Mouse (Mus musculus) left cerebral cortex, postnatal 14 days (tissue): ENCODE results near the gene Bdkrb2. TPM values are rescaled to one million over a fixed set of nuclear protein-coding genes. Genes with fewer than 3 reads are reported as not detected.

Source experiments
- DNase-seq, 2 experiments: peaks; one replicate each; pipeline ENCODE4 v3.0.0; 2021 to 2022; ENCODE audit warnings: low spot score in 2 of 2, mixed read lengths in 1 of 2
- intact Hi-C: fragments of 180-260 bp; cut with DNase I; formaldehyde crosslinking; loops from one replicate; pipeline ENCODE4 v1.15.1; 2025
- long read RNA-seq, 2 experiments: library from polyadenylated mRNA; stranded (forward); transcript quantifications; one replicate each; pipeline ENCODE4 v2.0.0; 2021
- total RNA-seq, 2 experiments: library from RNA; stranded (reverse); gene quantifications; 2 replicates each; pipeline ENCODE4 v1.2.3; 2021

The Bdkrb2 gene
- total RNA-seq = under 1 TPM; 0.19 to 0.64 TPM
- long read RNA-seq, experiment 1 = 0 reads
- long read RNA-seq, experiment 2 = 0 reads

- DNase-seq = no peak
- intact Hi-C loops = no loop called here
Measured at GRCm38 (mm10) chr12:105562936-105563680, at the start of gene Bdkrb2. Bdkrb2 (plus strand) TSS chr12:105563226.

- intact Hi-C loops = no loop called here
- DNase-seq = no peak
Measured at GRCm38 (mm10) chr12:105514111-105514510, 48.9 kb upstream of the Bdkrb2 start.

- intact Hi-C loops = no loop called here
- no peak for DNase-seq
Measured at GRCm38 (mm10) chr12:105517026-105517675, 45.9 kb upstream of the Bdkrb2 start.

DNA sequence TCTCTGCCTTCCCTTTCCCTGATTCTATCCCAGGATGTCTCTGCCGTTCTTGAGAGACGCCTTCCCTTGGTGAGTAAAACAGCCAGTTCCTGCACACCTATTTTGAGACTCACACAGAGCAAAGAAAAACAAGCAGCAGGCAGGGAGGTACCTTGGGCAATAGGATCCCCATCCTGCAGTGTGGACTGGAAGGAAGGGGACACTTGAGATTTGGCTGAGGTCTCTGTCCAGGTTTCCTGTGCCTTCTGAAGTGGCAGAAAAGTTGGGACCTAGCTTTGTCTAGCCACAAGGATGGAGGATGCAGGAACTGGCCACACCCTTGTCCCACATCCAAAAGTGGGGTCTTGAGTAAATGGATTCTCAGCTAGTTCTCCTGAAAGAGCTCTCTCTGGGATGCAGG lies 43.2 kb upstream of the Bdkrb2 start:
- DNase-seq = no peak
- intact Hi-C loops = no loop called here

GRCm38 (mm10) chr12:105521170-105521762 lies 41.8 kb upstream of the Bdkrb2 start:
- DNase-seq = peak; percentile 27 to 64
- intact Hi-C loops = no loop called here

DNA sequence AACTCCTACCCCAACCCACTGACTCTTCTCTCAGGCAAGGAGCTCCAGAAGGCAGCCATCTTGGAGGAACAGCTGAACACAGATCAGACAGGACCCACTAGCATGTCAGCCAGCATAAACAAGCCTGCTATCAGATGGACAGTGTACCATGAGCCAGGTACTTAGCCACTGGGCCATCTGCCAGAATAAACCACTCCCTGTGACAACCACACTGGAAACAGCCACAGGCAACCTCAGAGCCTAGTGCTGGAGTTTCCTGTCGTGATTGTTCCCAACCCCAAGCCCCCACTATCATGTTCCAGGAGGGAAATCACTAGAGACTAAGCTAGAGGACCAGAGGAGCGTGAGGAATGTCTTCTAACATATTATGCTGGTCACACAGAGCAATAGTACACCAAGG lies 39.3 kb upstream of the Bdkrb2 start:
- intact Hi-C loops = no loop called here

GRCm38 (mm10) chr12:105526186-105526585 lies 36.8 kb upstream of the Bdkrb2 start:
- no peak for DNase-seq
- intact Hi-C loops = no loop called here

More for the DNA sequence above, 39.3 kb upstream of the Bdkrb2 start:
- no peak for DNase-seq

- DNase-seq = peak; percentile 40 to 64
- intact Hi-C loops = no loop called here
Measured at GRCm38 (mm10) chr12:105526829-105527228, 36.2 kb upstream of the Bdkrb2 start.

- DNase-seq = no peak
- intact Hi-C loops = no loop called here
Measured at GRCm38 (mm10) chr12:105529545-105529944, 33.5 kb upstream of the Bdkrb2 start.

- DNase-seq = no peak
- intact Hi-C loops = no loop called here
Measured at GRCm38 (mm10) chr12:105531724-105532371, 31.2 kb upstream of the Bdkrb2 start.

DNA sequence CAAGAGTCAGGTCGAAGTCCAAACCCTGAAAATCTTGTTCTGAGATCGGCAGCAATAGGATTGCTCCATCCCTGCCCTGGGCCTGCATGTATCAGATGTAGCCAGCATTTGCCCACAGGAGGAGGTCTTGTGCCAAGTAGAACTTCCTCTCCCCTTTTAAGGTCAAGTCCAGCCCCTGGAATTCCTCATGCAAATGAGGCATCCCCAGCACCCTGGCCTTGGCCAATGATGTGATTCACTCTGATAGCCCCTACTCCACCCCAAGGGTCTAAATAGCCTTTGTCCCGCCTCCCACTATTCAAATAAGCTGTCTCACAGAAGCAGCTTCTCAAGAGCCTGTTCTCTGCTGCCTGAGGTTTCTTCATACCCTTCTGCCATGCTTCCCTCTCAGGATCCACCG lies 28.2 kb upstream of the Bdkrb2 start:
- intact Hi-C loops = no loop called here
- DNase-seq = no peak

- no peak for DNase-seq
- intact Hi-C loops = no loop called here
Measured at GRCm38 (mm10) chr12:105535968-105536760, 26.9 kb upstream of the Bdkrb2 start.

- DNase-seq = no peak
- intact Hi-C loops = no loop called here
Measured at GRCm38 (mm10) chr12:105537162-105537561, 25.9 kb upstream of the Bdkrb2 start.

- DNase-seq = no peak
- intact Hi-C loops = no loop called here
Measured at GRCm38 (mm10) chr12:105539649-105540048, 23.4 kb upstream of the Bdkrb2 start.

GRCm38 (mm10) chr12:105541590-105542402 lies 21.2 kb upstream of the Bdkrb2 start:
- DNase-seq = peak in 1 of 2 experiments; percentile 40
- intact Hi-C loops = no loop called here

- DNase-seq = no peak
- intact Hi-C loops = no loop called here
Measured at GRCm38 (mm10) chr12:105542513-105542912, 20.5 kb upstream of the Bdkrb2 start.

GRCm38 (mm10) chr12:105543176-105543575 lies 19.9 kb upstream of the Bdkrb2 start:
- intact Hi-C loops = no loop called here

GRCm38 (mm10) chr12:105543751-105544150 lies 19.3 kb upstream of the Bdkrb2 start:
- DNase-seq = peak; percentile 50 to 76
- intact Hi-C loops = no loop called here

More at GRCm38 (mm10) chr12:105543176-105543575, 19.9 kb upstream of the Bdkrb2 start:
- no peak for DNase-seq
